Mouse (Mus musculus) adrenal gland, postnatal 4 days (tissue): ENCODE data around the gene 4930524J08Rik. TPM values are rescaled to one million over a fixed set of nuclear protein-coding genes. Genes with fewer than 3 reads are reported as not detected.
A peak's percentile ranks its signal among the peaks of the same experiment; 100 is the strongest.

ENCODE experiments used
- DNase-seq, 2 experiments: peaks; one replicate each; pipeline ENCODE4 v3.0.0; 2021 to 2022; ENCODE audit warnings: low spot score in 2 of 2, mixed read lengths in 2 of 2
- long read RNA-seq, 2 experiments: library from polyadenylated mRNA; stranded (forward); transcript quantifications; one replicate each; pipeline ENCODE4 v2.0.0; 2021
- total RNA-seq, 2 experiments: library from RNA; stranded (reverse); gene quantifications; 2 replicates each; pipeline ENCODE4 v1.2.3; 2021

4930524J08Rik gene
- total RNA-seq, result 1 to 10 TPM; 4.1 to 6.4 TPM
- long read RNA-seq, experiment 1, partial matches to known transcripts, result 0 of 3 reads
- long read RNA-seq, experiment 1, other reads (novel, unspliced or antisense), result 0 of 3 reads
- long read RNA-seq, experiment 2, partial matches to known transcripts, result 0 of 1 reads
- long read RNA-seq, experiment 2, other reads (novel, unspliced or antisense), result 0 of 1 reads

- DNase-seq, result peak; percentile 76 to 87
Observed at GRCm38 (mm10) chr5:99978699-99979442, at the start of gene 4930524J08Rik, which contains the start of gene Hnrnpd. TSS of gene 4930524J08Rik (plus strand) at chr5:99979061. TSS of gene Hnrnpd (minus strand) at chr5:99978938.

GRCm38 (mm10) chr5:99931910-99932309 is 47.0 kb upstream of the 4930524J08Rik start:
- no peak for DNase-seq

GRCm38 (mm10) chr5:99939440-99939839 is 39.4 kb upstream of the 4930524J08Rik start:
- no peak for DNase-seq

- DNase-seq, result no peak
Observed at GRCm38 (mm10) chr5:99941273-99941672, 37.6 kb upstream of the 4930524J08Rik start.

GRCm38 (mm10) chr5:99941776-99942502 is 36.9 kb upstream of the 4930524J08Rik start:
- DNase-seq, result no peak

- no peak for DNase-seq
Observed at GRCm38 (mm10) chr5:99952513-99952912, 26.3 kb upstream of the 4930524J08Rik start.

GRCm38 (mm10) chr5:99953883-99954282 is 25.0 kb upstream of the 4930524J08Rik start:
- DNase-seq, result no peak

- no peak for DNase-seq
Observed at GRCm38 (mm10) chr5:99958666-99959065, 20.2 kb upstream of the 4930524J08Rik start.

- DNase-seq, result no peak
Observed at GRCm38 (mm10) chr5:99959236-99959936, 19.5 kb upstream of the 4930524J08Rik start.

- DNase-seq, result no peak
Observed at GRCm38 (mm10) chr5:99959960-99960359, 18.9 kb upstream of the 4930524J08Rik start.

- DNase-seq, result no peak
Observed at GRCm38 (mm10) chr5:99973941-99974340, 4.9 kb upstream of the 4930524J08Rik start.

GRCm38 (mm10) chr5:99975061-99975460 is 3.8 kb upstream of the 4930524J08Rik start:
- no peak for DNase-seq

- DNase-seq, result no peak
Observed at GRCm38 (mm10) chr5:99975776-99976175, 3.1 kb upstream of the 4930524J08Rik start.

- no peak for DNase-seq
Observed at GRCm38 (mm10) chr5:99976334-99976955, 2.4 kb upstream of the 4930524J08Rik start.

- peak; percentile 53 to 66 for DNase-seq
Observed at GRCm38 (mm10) chr5:99977516-99978301, 1.2 kb upstream of the 4930524J08Rik start.

- no peak for DNase-seq
Observed at GRCm38 (mm10) chr5:99983452-99984061, 4.7 kb downstream of the 4930524J08Rik start.

GRCm38 (mm10) chr5:99994166-99994565 is 15.3 kb downstream of the 4930524J08Rik start:
- DNase-seq, result no peak

- DNase-seq, result no peak
Observed at GRCm38 (mm10) chr5:99994680-99995079, 15.8 kb downstream of the 4930524J08Rik start.

GRCm38 (mm10) chr5:100000048-100000447 is 21.2 kb downstream of the 4930524J08Rik start:
- no peak for DNase-seq

- no peak for DNase-seq
Observed at GRCm38 (mm10) chr5:100000500-100000899, 21.6 kb downstream of the 4930524J08Rik start.
